Mouse (Mus musculus) kidney, adult 2 months (tissue): ENCODE data around the gene Mms19. TPM values are rescaled to one million over a fixed set of nuclear protein-coding genes. Genes with fewer than 3 reads are reported as not detected.

Experiments used
- DNase-seq: peaks from one replicate; pipeline ENCODE4 v3.0.0; 2021
- H3K27ac ChIP-seq: fragments of 200-500 bp; 2 replicates; pipeline ENCODE4 v1.5.1; 2012; ENCODE audit warnings: low read depth, low read length, control low read depth, inconsistent platforms; ENCODE audit not compliant: insufficient read depth
- H3K27me3 ChIP-seq: fragments of 200-500 bp; replicated peaks from 2 replicates; pipeline ENCODE4 v1.6.1; 2012; ENCODE audit warnings: mild to moderate bottlenecking, moderate library complexity, low read length, inconsistent platforms; ENCODE audit not compliant: control insufficient read depth, insufficient read depth
- H3K36me3 ChIP-seq: fragments of 200-500 bp; 2 replicates; pipeline ENCODE4 v1.6.1; 2012; ENCODE audit warnings: mild to moderate bottlenecking, moderate library complexity, low read length, inconsistent platforms; ENCODE audit not compliant: control insufficient read depth, insufficient read depth
- H3K4me1 ChIP-seq: fragments of 200-500 bp; 2 replicates; pipeline ENCODE4 v1.6.1; 2011; ENCODE audit warnings: low read length; ENCODE audit not compliant: control insufficient read depth, insufficient read depth
- H3K4me3 ChIP-seq: fragments of 200-500 bp; 2 replicates; pipeline ENCODE4 v1.5.1; 2011; ENCODE audit warnings: mild to moderate bottlenecking, low read depth, low read length, control low read depth; ENCODE audit not compliant: insufficient read depth
- CTCF ChIP-seq: fragments of 200-500 bp; conservative IDR thresholded peaks from 2 replicates; pipeline ENCODE4 v1.5.1; 2011; ENCODE audit warnings: low read depth, mild to moderate bottlenecking, control low read depth, low read length, moderate library complexity, mixed read lengths; ENCODE audit not compliant: insufficient read depth, insufficient read length
- POLR2A ChIP-seq: fragments of 200-500 bp; IDR thresholded peaks from one replicate; pipeline ENCODE4 v1.6.1; 2011; ENCODE audit warnings: low read depth, low read length, control low read depth
- WGBS: fragments of 180-500 bp; shearing (Covaris S2); methylation state at CpG from one replicate; pipeline ENCODE4 v1.1.7; 2018; 5-methylcytosine and 5-hydroxymethylcytosine counted together
- polyA plus RNA-seq: library from polyadenylated mRNA; depleted of rRNA; stranded (reverse); fragments of >200 nt; gene quantifications from 2 replicates; pipeline ENCODE4 v1.2.3, GENCODE M21; 2012; rRNA removed

Gene Mms19
- polyA plus RNA-seq, 1 experiment: 56.1 TPM

DNA sequence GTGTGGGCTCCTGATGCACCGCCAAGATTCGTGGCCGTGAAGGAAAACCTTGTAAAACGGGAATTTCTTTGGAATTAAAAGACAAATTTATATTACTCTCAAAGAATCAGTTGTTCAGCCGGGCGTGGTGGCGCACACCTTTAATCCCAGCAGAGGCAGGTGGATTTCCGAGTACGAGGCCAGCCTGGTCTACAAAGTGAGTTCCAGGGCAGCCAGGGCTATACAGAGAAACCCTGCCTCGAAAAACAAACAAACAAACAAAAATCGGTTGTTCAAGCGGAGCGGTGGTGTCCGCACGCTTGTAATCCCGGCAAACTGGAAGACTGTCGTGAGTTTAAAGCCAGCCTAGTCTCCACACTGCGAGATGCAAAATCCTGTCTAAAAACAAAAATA lies 84.6 kb downstream of the Mms19 start:
- no peak for DNase-seq
- Histone ChIP-seq H3K27me3 (no peaks in the 10 kb centered on the region), H3K27ac (no peak overlapping the region), H3K36me3 (no peaks in the 10 kb centered on the region), H3K4me1 (no peaks in the 10 kb centered on the region; the same call in 1 of the 2 replicates), H3K4me3 (peak overlapping the region; percentile 58)
- TF ChIP-seq POLR2A (no peak), CTCF (no peak)
- 10% methylated on average over 18 of the region's 18 CpGs for WGBS

DNA sequence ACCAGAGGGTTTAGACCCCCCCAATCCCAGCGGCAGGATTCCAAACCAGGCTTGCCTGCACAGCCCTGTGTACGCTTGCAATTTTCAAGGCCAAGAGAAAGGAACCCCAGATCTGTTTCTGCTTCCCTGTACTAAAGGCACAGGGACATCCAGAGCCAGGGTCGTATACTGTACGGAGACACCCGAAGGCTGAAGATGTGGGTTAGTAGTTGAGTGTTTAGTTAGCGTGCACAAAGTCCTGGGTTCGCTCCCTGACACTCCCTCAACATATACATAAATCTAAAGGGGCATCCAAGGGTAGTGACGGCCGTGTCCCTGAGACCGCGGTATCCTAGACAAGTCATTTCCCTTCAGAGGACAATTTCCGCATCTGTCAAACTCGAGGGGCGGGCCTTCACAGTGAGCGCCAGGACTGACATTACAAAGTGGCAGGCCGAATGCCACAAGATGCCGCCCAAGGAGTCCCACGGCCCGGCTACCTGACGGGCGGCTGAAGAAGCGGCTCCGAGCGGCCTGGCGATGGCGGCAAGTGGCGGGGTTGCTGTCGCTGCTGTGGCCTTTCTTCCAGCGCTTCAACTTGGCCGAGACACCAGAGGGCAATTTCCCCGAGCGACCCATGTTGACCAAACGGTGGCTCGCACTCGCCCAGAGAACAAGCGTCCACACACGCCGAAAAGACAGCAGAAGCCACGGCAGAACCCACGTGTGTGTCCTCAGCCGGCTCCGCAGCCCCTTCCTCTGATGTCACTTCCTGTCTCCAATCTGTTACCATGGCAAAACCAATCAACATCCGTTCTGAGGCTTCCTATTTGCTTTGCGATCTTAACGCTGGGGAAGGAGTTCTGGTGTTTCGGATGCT lies 85.3 kb downstream of the Mms19 start, which contains the start of gene Rrp12:
Gene Rrp12, minus strand, starts transcription at position 714 of the 859 bp plus-strand sequence.
- under 1% methylated on average over 46 of the region's 46 CpGs for WGBS
- H3K36me3 ChIP-seq: no peaks in the 10 kb centered on the region
- DNase-seq: peak; percentile 93
- H3K4me1 ChIP-seq: no peaks in the 10 kb centered on the region; the same call in 1 of the 2 replicates
- H3K4me3 ChIP-seq: peak within 1 kb of the TSS; percentile 58
- no peak within 1 kb of the TSS for H3K27ac ChIP-seq
- TF ChIP-seq CTCF (no peak), POLR2A (no peak)
- H3K27me3 ChIP-seq: no peaks in the 10 kb centered on the region

DNA sequence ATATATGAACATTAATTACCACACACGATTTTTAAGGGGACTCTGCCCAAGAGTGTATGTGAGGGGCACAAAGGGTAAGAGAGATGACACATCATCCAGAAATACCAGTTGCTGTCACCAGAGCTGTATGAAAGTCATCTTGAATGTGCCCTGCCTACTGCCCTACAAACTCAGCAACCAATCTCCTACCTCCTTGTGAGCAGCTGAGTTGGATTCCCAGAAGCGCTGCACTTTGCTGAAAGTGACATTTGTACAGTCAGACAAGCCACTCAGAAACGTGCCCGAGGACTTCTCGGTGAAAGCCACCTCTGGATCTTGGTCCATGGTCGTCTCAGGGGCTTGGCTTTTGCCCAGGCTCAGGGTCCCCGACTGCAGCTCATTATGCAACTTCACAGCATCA lies 86.0 kb downstream of the Mms19 start:
- no peaks in the 10 kb centered on the region for H3K27me3 ChIP-seq
- 22% methylated on average over 7 of the region's 7 CpGs for WGBS
- no peak overlapping the region for H3K27ac ChIP-seq
- no peaks in the 10 kb centered on the region for H3K36me3 ChIP-seq
- DNase-seq: no peak
- no peaks in the 10 kb centered on the region; the same call in 1 of the 2 replicates for H3K4me1 ChIP-seq
- H3K4me3 ChIP-seq: 0 out of 2 replicates have a peak overlapping the region, but pooled peaks have one; percentile 58
- TF ChIP-seq CTCF: no peak
- no peak for TF ChIP-seq POLR2A

Other genes with a start within 250 kb of the Mms19 start
- 0.05 and 0.17 TPM in 2 replicates for gene Slit1, start 237.5 kb downstream of the Mms19 start, polyA plus RNA-seq
- 1.0 and 1.3 TPM in 2 replicates for gene Arhgap19, start 179.1 kb downstream of the Mms19 start, polyA plus RNA-seq
- gene Frat1, start 151.2 kb downstream of the Mms19 start, polyA plus RNA-seq: 1.3 and 1.6 TPM in 2 replicates
- 1.4 TPM in 2 replicates for gene Frat2, start 133.0 kb downstream of the Mms19 start, polyA plus RNA-seq
- 3.6 and 4.0 TPM in 2 replicates for gene Rrp12, start 85.0 kb downstream of the Mms19 start, polyA plus RNA-seq
- gene Pgam1, start 69.2 kb downstream of the Mms19 start, polyA plus RNA-seq: 493 and 500 TPM in 2 replicates
- 11.8 and 15.2 TPM in 2 replicates for gene Exosc1, start 47.7 kb downstream of the Mms19 start, polyA plus RNA-seq
- gene Zdhhc16, start 47.7 kb downstream of the Mms19 start, polyA plus RNA-seq: 74.2 and 78.7 TPM in 2 replicates
- gene Ubtd1, start 606 bp upstream of the Mms19 start, polyA plus RNA-seq: 23.0 and 28.2 TPM in 2 replicates
- gene Ankrd2, start 54.8 kb upstream of the Mms19 start, polyA plus RNA-seq: 0.14 and 2.2 TPM in 2 replicates
- 167 and 177 TPM in 2 replicates for gene Hoga1, start 64.5 kb upstream of the Mms19 start, polyA plus RNA-seq
- gene 4933411K16Rik, start 71.1 kb upstream of the Mms19 start, polyA plus RNA-seq: 3.6 and 5.1 TPM in 2 replicates
- gene Morn4, start 105.2 kb upstream of the Mms19 start, polyA plus RNA-seq: 25.9 and 26.3 TPM in 2 replicates
- gene Pi4k2a, start 109.3 kb upstream of the Mms19 start, polyA plus RNA-seq: 41.7 and 45.4 TPM in 2 replicates
- gene Avpi1, start 147.9 kb upstream of the Mms19 start, polyA plus RNA-seq: 17.5 and 19.5 TPM in 2 replicates
- gene Marveld1, start 166.2 kb upstream of the Mms19 start, polyA plus RNA-seq: 44.6 and 53.2 TPM in 2 replicates
- 30.7 and 32.6 TPM in 2 replicates for gene Zfyve27, start 182.8 kb upstream of the Mms19 start, polyA plus RNA-seq
- 3.6 and 4.8 TPM in 2 replicates for gene Sfrp5, start 221.1 kb upstream of the Mms19 start, polyA plus RNA-seq